Mouse (Mus musculus): ENCODE results near the gene Vps37b.

GRCm38 (mm10) chr5:124010077-124010476 lies 22.0 kb downstream of the Vps37b start:
- TF ChIP-seq CTCF (IDR thresholded peaks at IDR 0.05; ENCODE audit: low read depth) (no peak), EP300 (IDR thresholded peaks at IDR 0.05; ENCODE audit: low read depth) (no peak)
